Mouse (Mus musculus) colon, adult 2 months (tissue): ENCODE measurements around the gene Inpp5f. TPM values are rescaled to one million over a fixed set of nuclear protein-coding genes. Genes with fewer than 3 reads are reported as not detected.

Source experiments
- polyA plus RNA-seq: library from polyadenylated mRNA; depleted of rRNA; stranded (reverse); fragments of >200 nt; gene quantifications from 2 replicates; pipeline ENCODE4 v1.2.3, GENCODE M21; 2012; rRNA removed

Gene Inpp5f
- polyA plus RNA-seq: 3.9 and 4.1 TPM in 2 replicates

DNA sequence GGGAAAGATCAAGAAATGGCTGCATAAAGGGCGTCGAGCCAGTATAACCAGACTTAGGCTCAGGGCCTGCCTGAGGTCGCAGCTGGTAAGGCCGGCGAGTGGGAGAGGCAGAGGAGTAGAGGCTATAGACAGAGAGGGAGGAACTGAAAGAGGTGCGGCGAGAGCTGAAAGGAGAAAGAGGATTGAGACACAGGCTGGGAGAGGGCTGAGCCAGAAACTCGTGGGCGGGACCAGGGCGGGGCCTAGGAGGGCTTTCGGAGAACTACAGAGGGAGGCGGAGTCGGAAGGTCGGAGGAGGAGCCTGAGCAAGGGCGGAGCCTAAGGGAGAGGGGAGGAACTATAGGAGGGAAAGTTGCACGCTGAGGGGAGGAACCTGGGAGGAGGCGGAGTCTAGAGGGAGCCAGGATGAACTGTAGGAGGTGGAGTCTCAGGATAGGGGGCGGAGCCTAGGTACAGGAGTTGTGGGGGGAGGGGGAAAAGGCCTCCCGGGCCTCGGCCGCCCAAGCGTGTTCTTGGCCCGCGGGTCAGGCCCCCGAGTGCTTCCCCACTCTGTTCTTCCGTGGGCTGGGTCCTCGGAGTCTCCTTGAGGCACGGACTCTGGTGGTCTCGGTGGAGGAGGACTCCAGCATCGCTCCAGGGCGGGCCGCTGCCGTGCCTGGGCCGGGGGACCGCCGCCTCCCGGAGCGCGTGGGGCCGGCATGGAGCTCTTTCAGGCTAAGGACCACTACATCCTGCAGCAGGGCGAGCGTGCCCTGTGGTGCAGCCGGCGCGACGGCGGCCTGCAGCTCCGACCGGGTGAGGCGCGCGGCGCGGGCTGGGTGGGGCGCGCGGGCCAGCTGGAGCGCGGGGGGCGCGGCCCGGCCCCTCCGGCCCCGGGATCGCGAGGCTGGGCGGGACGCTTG is at the start of gene Inpp5f:
Inpp5f (plus strand) TSS at position 432 of the 902 bp plus-strand sequence.

DNA sequence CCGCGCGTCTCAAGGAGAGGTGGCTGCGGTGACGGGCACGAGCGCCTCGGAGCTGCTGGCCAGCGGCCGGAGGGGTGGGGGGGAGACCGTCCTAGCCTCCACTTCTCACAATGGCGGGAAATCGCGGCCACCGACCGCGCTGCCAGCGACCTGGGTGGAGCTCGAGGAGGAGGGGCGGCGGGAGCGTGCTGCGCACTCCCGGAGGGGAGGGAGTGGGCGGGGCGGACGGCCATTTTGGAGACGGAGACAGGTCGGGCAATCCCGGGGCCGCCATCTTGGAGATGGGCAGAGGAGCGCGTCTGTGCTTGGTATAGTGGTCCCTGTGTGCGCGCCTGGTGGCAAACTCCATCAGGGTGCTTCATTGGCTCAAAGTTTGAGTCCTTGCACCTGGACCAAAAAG is 129.2 kb downstream of the Inpp5f start, which contains the start of gene Mcmbp:
Mcmbp (minus strand) TSS at position 162 of the 400 bp plus-strand sequence.

GRCm38 (mm10) chr7:128744684-128745485 is 133.8 kb downstream of the Inpp5f start, which contains the start of gene Sec23ip:
Sec23ip (plus strand) TSS chr7:128744943.

Other genes starting within 250 kb of the Inpp5f start
- gene Rgs10, start 192.6 kb upstream of the Inpp5f start, polyA plus RNA-seq: 18.0 and 19.7 TPM in 2 replicates
- 13.0 and 18.5 TPM in 2 replicates for gene Tial1, start 149.6 kb upstream of the Inpp5f start, polyA plus RNA-seq
- 54.7 and 56.9 TPM in 2 replicates for gene Bag3, start 87.7 kb upstream of the Inpp5f start, polyA plus RNA-seq
- gene Mcmbp, start 129.2 kb downstream of the Inpp5f start, polyA plus RNA-seq: 40.8 and 41.4 TPM in 2 replicates
- 21.8 and 38.0 TPM in 2 replicates for gene Sec23ip, start 133.6 kb downstream of the Inpp5f start, polyA plus RNA-seq